Mouse (Mus musculus): Measurements from ENCODE around the gene Kif1c. TPM values are rescaled to one million over a fixed set of nuclear protein-coding genes. Genes with fewer than 3 reads are reported as not detected.
"Not testable (repeated sequence)": the region's sequence is repeated elsewhere in the genome, so short reads cannot be mapped to it uniquely, and the experiment has no call there.

The Kif1c gene
- polyA plus RNA-seq, 1 experiment from 2014 or later = 4.6 TPM

GRCm38 (mm10) chr11:70778058-70778457, 77.7 kb downstream of the Kif1c start:
- H3K4me3 ChIP-seq (replicated peaks); H3K4me2 ChIP-seq; H3K27ac ChIP-seq; H3K36me3 ChIP-seq; ATAC-seq (ENCODE audit: insufficient read depth, low FRiP score, low read depth); H3K9ac ChIP-seq; H3K9me3 ChIP-seq; H3K27me3 ChIP-seq (replicated peaks); H3K4me1 ChIP-seq: not testable (repeated sequence)
- 23% methylated on average over 6 of the region's 6 CpGs for WGBS

Small RNA genes lying within 50 kb of the gene (microRNA-seq; reads per million reads assigned to microRNA genes)
- not detected for gene Gm22760
- gene Mir6925 = not detected

Other genes starting within 250 kb of the Kif1c start
- gene Med11, start 248.6 kb upstream of the Kif1c start, polyA plus RNA-seq (2015; fragmentation: Nextera tagmentation; extraction: Ambion mirVana) = 36.1 and 40.6 TPM in 2 replicates
- 0.73 and 0.75 TPM in 2 replicates for gene Zmynd15, start 241.1 kb upstream of the Kif1c start, polyA plus RNA-seq (2015; fragmentation: Nextera tagmentation; extraction: Ambion mirVana)
- gene Cxcl16, start 240.6 kb upstream of the Kif1c start, polyA plus RNA-seq (2015; fragmentation: Nextera tagmentation; extraction: Ambion mirVana) = 7.3 and 8.8 TPM in 2 replicates
- 65.0 and 71.2 TPM in 2 replicates for gene Tm4sf5, start 195.3 kb upstream of the Kif1c start, polyA plus RNA-seq (2015; fragmentation: Nextera tagmentation; extraction: Ambion mirVana)
- 0.62 TPM in 1 of 2 replicates, not detected in the other for gene Vmo1, start 185.9 kb upstream of the Kif1c start, polyA plus RNA-seq (2015; fragmentation: Nextera tagmentation; extraction: Ambion mirVana)
- gene Gltpd2, start 181.4 kb upstream of the Kif1c start, polyA plus RNA-seq (2015; fragmentation: Nextera tagmentation; extraction: Ambion mirVana) = 2.1 and 3.3 TPM in 2 replicates
- gene Psmb6, start 175.2 kb upstream of the Kif1c start, polyA plus RNA-seq (2015; fragmentation: Nextera tagmentation; extraction: Ambion mirVana) = 689 and 690 TPM in 2 replicates
- gene Gm40193, start 167.6 kb upstream of the Kif1c start, polyA plus RNA-seq (2015; fragmentation: Nextera tagmentation; extraction: Ambion mirVana) = not detected in 2 replicates
- gene Pld2, start 160.5 kb upstream of the Kif1c start, polyA plus RNA-seq (2015; fragmentation: Nextera tagmentation; extraction: Ambion mirVana) = 12.9 and 13.7 TPM in 2 replicates
- 14.9 and 15.9 TPM in 2 replicates for gene Mink1, start 137.7 kb upstream of the Kif1c start, polyA plus RNA-seq (2015; fragmentation: Nextera tagmentation; extraction: Ambion mirVana)
- gene 4930544D05Rik, start 84.7 kb upstream of the Kif1c start, polyA plus RNA-seq (2015; fragmentation: Nextera tagmentation; extraction: Ambion mirVana) = 0.23 TPM in 1 of 2 replicates, not detected in the other
- not detected in 2 replicates for gene Chrne, start 81.3 kb upstream of the Kif1c start, polyA plus RNA-seq (2015; fragmentation: Nextera tagmentation; extraction: Ambion mirVana)
- gene Gp1ba, start 61.4 kb upstream of the Kif1c start, polyA plus RNA-seq (2015; fragmentation: Nextera tagmentation; extraction: Ambion mirVana) = 0.09 and 0.19 TPM in 2 replicates
- gene Rnf167, start 53.3 kb upstream of the Kif1c start, polyA plus RNA-seq (2015; fragmentation: Nextera tagmentation; extraction: Ambion mirVana) = 97.2 and 108 TPM in 2 replicates
- 150 and 151 TPM in 2 replicates for gene Slc25a11, start 53.1 kb upstream of the Kif1c start, polyA plus RNA-seq (2015; fragmentation: Nextera tagmentation; extraction: Ambion mirVana)
- gene Pfn1, start 45.9 kb upstream of the Kif1c start, polyA plus RNA-seq (2015; fragmentation: Nextera tagmentation; extraction: Ambion mirVana) = 1,701 and 2,042 TPM in 2 replicates
- 13.9 and 16.6 TPM in 2 replicates for gene Eno3, start 43.3 kb upstream of the Kif1c start, polyA plus RNA-seq (2015; fragmentation: Nextera tagmentation; extraction: Ambion mirVana)
- gene Spag7, start 31.1 kb upstream of the Kif1c start, polyA plus RNA-seq (2015; fragmentation: Nextera tagmentation; extraction: Ambion mirVana) = 152 and 156 TPM in 2 replicates
- 13.0 and 15.5 TPM in 2 replicates for gene Camta2, start 12.4 kb upstream of the Kif1c start, polyA plus RNA-seq (2015; fragmentation: Nextera tagmentation; extraction: Ambion mirVana)
- 1.1 and 1.4 TPM in 2 replicates for gene Inca1, start 393 bp upstream of the Kif1c start, polyA plus RNA-seq (2015; fragmentation: Nextera tagmentation; extraction: Ambion mirVana)
- gene Zfp3, start 63.7 kb downstream of the Kif1c start, polyA plus RNA-seq (2015; fragmentation: Nextera tagmentation; extraction: Ambion mirVana) = 5.5 and 6.9 TPM in 2 replicates
- 0.35 and 0.61 TPM in 2 replicates for gene Scimp, start 112.0 kb downstream of the Kif1c start, polyA plus RNA-seq (2015; fragmentation: Nextera tagmentation; extraction: Ambion mirVana)
- 36.8 and 41.1 TPM in 2 replicates for gene Rabep1, start 144.2 kb downstream of the Kif1c start, polyA plus RNA-seq (2015; fragmentation: Nextera tagmentation; extraction: Ambion mirVana)